Mouse (Mus musculus) midbrain, embryonic 11.5 days (tissue): ENCODE results near the gene Ntrk3. TPM values are rescaled to one million over a fixed set of nuclear protein-coding genes. Genes with fewer than 3 reads are reported as not detected.

Experiments
- ATAC-seq: fragments of 200-750 bp; cut with Nextera tagmentation; 2 replicates; pipeline ENCODE4 v1.8.0; 2017; ENCODE audit warnings: moderate TSS enrichment, moderate library complexity; ENCODE audit not compliant: low FRiP score
- DNase-seq: peaks from one replicate; pipeline ENCODE4 v3.0.0; 2015; ENCODE audit warnings: low spot score; ENCODE audit errors: missing footprints
- H3K27ac ChIP-seq: fragments of 300-500 bp; sonication (generic); 2 replicates; pipeline ENCODE4 v1.5.1; 2014; ENCODE audit warnings: low read depth, low read length
- H3K27me3 ChIP-seq: fragments of 300-500 bp; sonication (generic); 2 replicates; pipeline ENCODE4 v1.6.1; 2014; ENCODE audit warnings: mild to moderate bottlenecking, low read length, moderate library complexity, mixed read lengths; ENCODE audit not compliant: control insufficient read depth, insufficient read depth
- H3K36me3 ChIP-seq: fragments of 300-500 bp; sonication (generic); 2 replicates; pipeline ENCODE4 v1.6.1; 2014; ENCODE audit warnings: mild to moderate bottlenecking, low read length, moderate library complexity, mixed read lengths; ENCODE audit not compliant: control insufficient read depth, insufficient read depth
- H3K4me1 ChIP-seq: fragments of 300-500 bp; sonication (generic); 2 replicates; pipeline ENCODE4 v1.6.1; 2014; ENCODE audit warnings: low read length; ENCODE audit not compliant: control insufficient read depth, insufficient read depth
- H3K4me2 ChIP-seq: fragments of 300-500 bp; sonication (generic); 2 replicates; pipeline ENCODE4 v1.6.1; 2014; ENCODE audit warnings: mild to moderate bottlenecking, moderate library complexity
- H3K4me3 ChIP-seq: fragments of 300-500 bp; sonication (generic); 2 replicates; pipeline ENCODE4 v1.5.1; 2014; ENCODE audit warnings: low read depth, low read length
- H3K9ac ChIP-seq: fragments of 300-500 bp; sonication (generic); 2 replicates; pipeline ENCODE4 v1.6.1; 2014; ENCODE audit warnings: low read length
- H3K9me3 ChIP-seq: fragments of 300-500 bp; sonication (generic); 2 replicates; pipeline ENCODE4 v1.6.1; 2016; ENCODE audit warnings: low read length; ENCODE audit not compliant: control insufficient read depth
- WGBS: fragments of 180-500 bp; shearing (Covaris S2); extraction: QIAGEN DNeasy Blood & Tissue Kit; methylation state at CpG from one replicate; pipeline ENCODE4 v1.1.7; 2014; 5-methylcytosine and 5-hydroxymethylcytosine counted together
- polyA plus RNA-seq: library from polyadenylated mRNA; unstranded; fragments of >200 nt; fragmentation: Nextera tagmentation; extraction: Ambion mirVana; gene quantifications from 2 replicates; pipeline ENCODE4 v1.2.1, GENCODE M21; 2014

Ntrk3 gene
- polyA plus RNA-seq, 1 experiment from 2014 or later, result 3.6 TPM

GRCm38 (mm10) chr7:78145251-78145650 lies 592.6 kb downstream of the Ntrk3 start:
- ATAC-seq (no peak), DNase-seq (no peak)
- Histone ChIP-seq H3K4me3 (no peak overlapping the region), H3K9me3 (no peaks in the 10 kb centered on the region), H3K9ac (no peak overlapping the region), H3K36me3 (no peaks in the 10 kb centered on the region), H3K27ac (no peak overlapping the region), H3K27me3 (no peaks in the 10 kb centered on the region), H3K4me2 (no peak overlapping the region), H3K4me1 (no peaks in the 10 kb centered on the region)
- 42% methylated on average over 4 of the region's 4 CpGs for WGBS

GRCm38 (mm10) chr7:78144849-78145248 lies 593.0 kb downstream of the Ntrk3 start:
- Histone ChIP-seq H3K27me3 (no peaks in the 10 kb centered on the region), H3K27ac (no peak overlapping the region), H3K4me3 (no peak overlapping the region), H3K4me1 (no peaks in the 10 kb centered on the region), H3K9ac (no peak overlapping the region), H3K36me3 (no peaks in the 10 kb centered on the region), H3K9me3 (no peaks in the 10 kb centered on the region), H3K4me2 (no peak overlapping the region)
- ATAC-seq (no peak), DNase-seq (no peak)
- WGBS, result 87% methylated on average over 3 of the region's 3 CpGs

GRCm38 (mm10) chr7:78129966-78130365 lies 607.8 kb downstream of the Ntrk3 start:
- no peaks in the 10 kb centered on the region for H3K36me3 ChIP-seq
- no peaks in the 10 kb centered on the region for H3K4me1 ChIP-seq
- no peak overlapping the region for H3K4me3 ChIP-seq
- 81% methylated on average over 1 of the region's 1 CpGs for WGBS
- H3K9ac ChIP-seq, result no peak overlapping the region
- no peaks in the 10 kb centered on the region for H3K9me3 ChIP-seq
- ATAC-seq (no peak), DNase-seq (no peak)
- no peaks in the 10 kb centered on the region for H3K27me3 ChIP-seq
- no peak overlapping the region for H3K4me2 ChIP-seq
- H3K27ac ChIP-seq, result no peak overlapping the region

Other genes starting within 250 kb of the Ntrk3 start
- gene Mrps11, start 45.1 kb upstream of the Ntrk3 start, polyA plus RNA-seq, result 71.9 and 87.7 TPM in 2 replicates
- 78.6 and 85.9 TPM in 2 replicates for gene Mrpl46, start 45.5 kb upstream of the Ntrk3 start, polyA plus RNA-seq
- gene Det1, start 109.3 kb upstream of the Ntrk3 start, polyA plus RNA-seq, result 20.5 and 24.0 TPM in 2 replicates
- 42.2 and 48.9 TPM in 2 replicates for gene Aen, start 157.8 kb upstream of the Ntrk3 start, polyA plus RNA-seq
- gene Isg20, start 175.4 kb upstream of the Ntrk3 start, polyA plus RNA-seq, result 0.57 and 0.78 TPM in 2 replicates